Mouse (Mus musculus) thymus, postnatal 14 days (tissue): ENCODE measurements around the gene Hist1h2bg.
A peak's percentile ranks its signal among the peaks of the same experiment; 100 is the strongest.
"Not testable (repeated sequence)": the region's sequence is repeated elsewhere in the genome, so short reads cannot be mapped to it uniquely, and the experiment has no call there.

Experiments used
- DNase-seq: peaks from one replicate; pipeline ENCODE4 v3.0.0; 2021

Hist1h2bg gene

GRCm38 (mm10) chr13:23562699-23563462 is 8.3 kb upstream of the Hist1h2bg start:
- DNase-seq, result no peak

- no peak for DNase-seq
Observed at GRCm38 (mm10) chr13:23564482-23564881, 6.7 kb upstream of the Hist1h2bg start.

- DNase-seq, result not testable (repeated sequence)
Observed at GRCm38 (mm10) chr13:23570261-23571021, 755 bp upstream of the Hist1h2bg start.

GRCm38 (mm10) chr13:23571504-23572217 is 465 bp downstream of the Hist1h2bg start:
- DNase-seq, result peak; percentile 24

- DNase-seq, result no peak
Observed at GRCm38 (mm10) chr13:23572218-23573033, 1.2 kb downstream of the Hist1h2bg start.

GRCm38 (mm10) chr13:23573034-23573897 is 2.1 kb downstream of the Hist1h2bg start:
- DNase-seq, result peak; percentile 44

GRCm38 (mm10) chr13:23573898-23574524 is 2.8 kb downstream of the Hist1h2bg start, which contains the start of the genes Hist1h2bf and Hist1h2ad:
TSS of gene Hist1h2bf (minus strand) at chr13:23574196.
TSS of gene Hist1h2ad (plus strand) at chr13:23574381.
- peak; percentile 92 for DNase-seq

GRCm38 (mm10) chr13:23574546-23575170 is 3.5 kb downstream of the Hist1h2bg start:
- DNase-seq, result not testable (repeated sequence)

- DNase-seq, result peak; percentile 57
Observed at GRCm38 (mm10) chr13:23575271-23575851, 4.2 kb downstream of the Hist1h2bg start, which contains the start of gene Hist1h3d. TSS of gene Hist1h3d (plus strand) at chr13:23575763.

- peak; percentile 24 for DNase-seq
Observed at GRCm38 (mm10) chr13:23575864-23576313, 4.7 kb downstream of the Hist1h2bg start.

GRCm38 (mm10) chr13:23576351-23576881 is 5.2 kb downstream of the Hist1h2bg start:
- no peak for DNase-seq

GRCm38 (mm10) chr13:23576906-23577639 is 5.9 kb downstream of the Hist1h2bg start:
- DNase-seq, result no peak

- no peak for DNase-seq
Observed at GRCm38 (mm10) chr13:23577835-23578234, 6.6 kb downstream of the Hist1h2bg start.

- peak; percentile 97 for DNase-seq
Observed at GRCm38 (mm10) chr13:23581408-23582218, 10.4 kb downstream of the Hist1h2bg start, which contains the start of gene Hist1h4d. TSS of gene Hist1h4d (plus strand) at chr13:23581598.

- peak; percentile 22 for DNase-seq
Observed at GRCm38 (mm10) chr13:23582219-23583056, 11.2 kb downstream of the Hist1h2bg start.

GRCm38 (mm10) chr13:23583387-23584068 is 12.3 kb downstream of the Hist1h2bg start:
- no peak for DNase-seq
